Mouse (Mus musculus): Measurements from ENCODE around the gene Gprasp2. TPM values are rescaled to one million over a fixed set of nuclear protein-coding genes. Genes with fewer than 3 reads are reported as not detected.
"Not testable (repeated sequence)": the region's sequence is repeated elsewhere in the genome, so short reads cannot be mapped to it uniquely, and the experiment has no call there.

Gene Gprasp2
- polyA plus RNA-seq, 1 experiment from 2014 or later, result 22.4 TPM

- H3K9me3 ChIP-seq; H3K9ac ChIP-seq; H3K27ac ChIP-seq; H3K27me3 ChIP-seq (replicated peaks); H3K4me1 ChIP-seq; H3K36me3 ChIP-seq: not testable (repeated sequence)
- peak overlapping the region; percentile 74 for H3K4me2 ChIP-seq
- peak; percentile 38; the same call in 1 of the 2 replicates for ATAC-seq (ENCODE audit: insufficient read depth, low FRiP score, low read depth)
- peak overlapping the region; percentile 46 for H3K4me3 ChIP-seq (replicated peaks)
- 24% methylated on average over 16 of the region's 17 CpGs for WGBS
Measured at GRCm38 (mm10) chrX:135839397-135840391, 860 bp downstream of the Gprasp2 start.

- 82% methylated on average over 9 of the region's 9 CpGs for WGBS
Measured at GRCm38 (mm10) chrX:135866806-135867205, 28.0 kb downstream of the Gprasp2 start.

GRCm38 (mm10) chrX:135876679-135877078 lies 37.8 kb downstream of the Gprasp2 start:
- no peaks in the 10 kb centered on the region for H3K27me3 ChIP-seq (replicated peaks)
- no peak overlapping the region for H3K9ac ChIP-seq
- WGBS, result 79% methylated on average over 1 of the region's 1 CpGs
- no peak overlapping the region for H3K4me3 ChIP-seq (replicated peaks)
- no peak overlapping the region for H3K4me2 ChIP-seq
- H3K36me3 ChIP-seq, result no peaks in the 10 kb centered on the region
- H3K9me3 ChIP-seq, result no peaks in the 10 kb centered on the region
- H3K4me1 ChIP-seq, result no peaks in the 10 kb centered on the region
- no peak overlapping the region for H3K27ac ChIP-seq
- no peak for ATAC-seq (ENCODE audit: insufficient read depth, low FRiP score, low read depth)

More at GRCm38 (mm10) chrX:135866806-135867205, 28.0 kb downstream of the Gprasp2 start:
- not testable (repeated sequence) for H3K4me3 ChIP-seq (replicated peaks); H3K9ac ChIP-seq; H3K9me3 ChIP-seq; H3K27me3 ChIP-seq (replicated peaks); H3K4me2 ChIP-seq; ATAC-seq (ENCODE audit: insufficient read depth, low FRiP score, low read depth); H3K36me3 ChIP-seq; H3K4me1 ChIP-seq; H3K27ac ChIP-seq

GRCm38 (mm10) chrX:135879626-135880025 lies 40.8 kb downstream of the Gprasp2 start:
- H3K27ac ChIP-seq, result no peak overlapping the region
- ATAC-seq (ENCODE audit: insufficient read depth, low FRiP score, low read depth), result no peak
- 89% methylated on average over 1 of the region's 1 CpGs for WGBS

GRCm38 (mm10) chrX:135885411-135886233 lies 46.8 kb downstream of the Gprasp2 start:
- WGBS, result 20% methylated on average over 41 of the region's 41 CpGs
- no peaks in the 10 kb centered on the region for H3K36me3 ChIP-seq
- H3K4me3 ChIP-seq (replicated peaks), result peak overlapping the region; percentile 61
- peak overlapping the region; percentile 46 for H3K9ac ChIP-seq
- H3K4me1 ChIP-seq, result no peaks in the 10 kb centered on the region
- peak overlapping the region; percentile 51 for H3K4me2 ChIP-seq
- peak overlapping the region; percentile 63 for H3K27ac ChIP-seq
- no peaks in the 10 kb centered on the region for H3K9me3 ChIP-seq
- H3K27me3 ChIP-seq (replicated peaks), result no peaks in the 10 kb centered on the region
- ATAC-seq (ENCODE audit: insufficient read depth, low FRiP score, low read depth), result peak; percentile 97

More at GRCm38 (mm10) chrX:135879626-135880025, 40.8 kb downstream of the Gprasp2 start:
- Histone ChIP-seq H3K4me1 (no peaks in the 10 kb centered on the region), H3K27me3 (replicated peaks) (no peaks in the 10 kb centered on the region), H3K9me3 (no peaks in the 10 kb centered on the region), H3K4me3 (replicated peaks) (no peak overlapping the region), H3K4me2 (no peak overlapping the region), H3K36me3 (no peaks in the 10 kb centered on the region), H3K9ac (no peak overlapping the region)

- H3K4me3 ChIP-seq (replicated peaks), result peak overlapping the region; percentile 61
- no peaks in the 10 kb centered on the region for H3K27me3 ChIP-seq (replicated peaks)
- peak overlapping the region; percentile 63 for H3K27ac ChIP-seq
- peak overlapping the region; percentile 51 for H3K4me2 ChIP-seq
- WGBS, result 6% methylated on average over 11 of the region's 11 CpGs
- no peaks in the 10 kb centered on the region for H3K36me3 ChIP-seq
- H3K9me3 ChIP-seq, result no peaks in the 10 kb centered on the region
- no peaks in the 10 kb centered on the region for H3K4me1 ChIP-seq
- H3K9ac ChIP-seq, result peak overlapping the region; percentile 46
- ATAC-seq (ENCODE audit: insufficient read depth, low FRiP score, low read depth), result peak; percentile 34; the same call in 1 of the 2 replicates
Measured at GRCm38 (mm10) chrX:135886234-135886585, 47.4 kb downstream of the Gprasp2 start.

Other genes starting within 250 kb of the Gprasp2 start
- 0.19 TPM in 1 of 2 replicates, not detected in the other for gene Nxf7, start 240.3 kb upstream of the Gprasp2 start, polyA plus RNA-seq (2015; fragmentation: Nextera tagmentation; extraction: Ambion mirVana)
- gene Prame, start 211.3 kb upstream of the Gprasp2 start, polyA plus RNA-seq (2015; fragmentation: Nextera tagmentation; extraction: Ambion mirVana), result not detected in 2 replicates
- gene Tcp11x2, start 145.2 kb upstream of the Gprasp2 start, polyA plus RNA-seq (2015; fragmentation: Nextera tagmentation; extraction: Ambion mirVana), result not detected in 2 replicates
- gene Tmsb15a, start 113.8 kb upstream of the Gprasp2 start, polyA plus RNA-seq (2015; fragmentation: Nextera tagmentation; extraction: Ambion mirVana), result not detected in 2 replicates
- gene Armcx5, start 96.3 kb upstream of the Gprasp2 start, polyA plus RNA-seq (2015; fragmentation: Nextera tagmentation; extraction: Ambion mirVana), result 8.0 and 9.4 TPM in 2 replicates
- 32.8 and 36.1 TPM in 2 replicates for gene Gprasp1, start 96.3 kb upstream of the Gprasp2 start, polyA plus RNA-seq (2015; fragmentation: Nextera tagmentation; extraction: Ambion mirVana)
- gene Bhlhb9, start 41.4 kb upstream of the Gprasp2 start, polyA plus RNA-seq (2015; fragmentation: Nextera tagmentation; extraction: Ambion mirVana), result 41.6 and 43.3 TPM in 2 replicates
- 68.2 and 73.6 TPM in 2 replicates for gene Arxes2, start 154.8 kb downstream of the Gprasp2 start, polyA plus RNA-seq (2015; fragmentation: Nextera tagmentation; extraction: Ambion mirVana)
- gene Arxes1, start 194.3 kb downstream of the Gprasp2 start, polyA plus RNA-seq (2015; fragmentation: Nextera tagmentation; extraction: Ambion mirVana), result 29.9 and 32.1 TPM in 2 replicates
- 129 and 133 TPM in 2 replicates for gene Bex2, start 229.2 kb downstream of the Gprasp2 start, polyA plus RNA-seq (2015; fragmentation: Nextera tagmentation; extraction: Ambion mirVana)
- 0.06 TPM in 1 of 2 replicates, not detected in the other for gene Nxf3, start 246.2 kb downstream of the Gprasp2 start, polyA plus RNA-seq (2015; fragmentation: Nextera tagmentation; extraction: Ambion mirVana)

All from stomach, embryonic 15.5 days (tissue).